Mouse (Mus musculus) ES-Bruce4 (cell line): Measurements from ENCODE around the gene Mpp4.

Experiments
- CTCF ChIP-seq: IDR thresholded peaks from one replicate; pipeline ENCODE4 v1.8.1; 2011; ENCODE audit warnings: low read depth, low read length
- EP300 ChIP-seq: IDR thresholded peaks from 2 replicates; pipeline ENCODE4 v1.6.1; 2011; ENCODE audit warnings: low read depth, low read length; ENCODE audit not compliant: insufficient read depth
- POLR2A ChIP-seq: IDR thresholded peaks from one replicate; pipeline ENCODE4 v1.8.1; 2011; ENCODE audit warnings: low read length; ENCODE audit not compliant: insufficient read depth

DNA sequence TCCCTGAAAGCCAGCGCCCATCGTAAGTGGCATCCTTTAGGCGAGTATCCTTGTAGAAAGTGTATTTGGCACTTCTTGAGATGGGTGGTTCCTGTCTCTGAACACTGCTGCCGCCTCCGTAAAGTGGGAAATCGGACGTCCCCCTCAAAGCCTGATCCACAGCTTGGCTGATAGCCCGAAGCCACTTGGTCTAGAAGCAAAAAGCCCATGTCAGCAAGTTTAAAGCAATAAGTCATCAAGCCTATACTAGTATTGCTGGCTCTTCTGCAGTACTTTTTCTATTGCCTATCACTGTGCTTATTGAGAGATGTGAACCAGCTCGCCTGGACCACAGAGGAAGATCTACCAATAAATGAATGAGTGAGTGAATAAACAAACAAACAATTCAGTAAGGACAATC lies 22.2 kb upstream of the Mpp4 start:
- TF ChIP-seq POLR2A (no peak), CTCF (no peak), EP300 (no peak)
